Mouse (Mus musculus): Measurements from ENCODE around the gene Plet1.

GRCm38 (mm10) chr9:50536603-50537135 is 42.3 kb downstream of the Plet1 start:
- no peak for TF ChIP-seq CTCF (conservative IDR thresholded peaks at IDR 0.05; ENCODE audit: low read length)
- no peak for TF ChIP-seq POU5F1 (IDR thresholded peaks at IDR 0.05; ENCODE audit: borderline replicate concordance, low read length)
